17 mouse cellular contexts compared by ENCODE assay signal in genomic region chr4:145353855-145354254, GRCm38 (mm10). TPM values are rescaled to one million over a fixed set of nuclear protein-coding genes. Genes with fewer than 3 reads are reported as not detected.
DNase-seq lines count a peak whose midpoint lies in the region; ATAC-seq and TF ChIP-seq lines count a peak whose summit lies in the region.
"Had no signal": no experiment of that assay in that cellular context is flagged by ENCODE, and none has a peak within 500 bp of the region (broad histone marks: within the 10 kb centered on the region; RNA-seq: fewer than 3 reads in every experiment).

No protein-coding gene starts in this region.

- no peak overlapping the region for H3K4me3 ChIP-seq in thymus, adult 2 months (ENCODE audit: control insufficient read depth, insufficient read depth, low read length)
- H3K4me3 ChIP-seq in intestine, embryonic 16.5 days (ENCODE audit: low read length) = no peak overlapping the region
- no peak overlapping the region for H3K4me3 ChIP-seq in midbrain, postnatal 0 days (ENCODE audit: low read depth, low read length)

- TF ChIP-seq CTCF in thymus, adult 2 months (IDR thresholded peaks at IDR 0.05; ENCODE audit: borderline replicate concordance, control insufficient read depth, extremely low read depth, insufficient read depth, low read length, poor library complexity) = no peak
- TF ChIP-seq CTCF in midbrain, postnatal 0 days (IDR thresholded peaks at IDR 0.05) = no peak

- H3K9ac ChIP-seq in intestine, embryonic 16.5 days (ENCODE audit: low read depth, low read length) = no peak overlapping the region
- no peak overlapping the region for H3K9ac ChIP-seq in midbrain, postnatal 0 days (replicated peaks; ENCODE audit: low read length, poor library complexity, severe bottlenecking)
- H3K9ac ChIP-seq: forebrain, postnatal 0 days; hindbrain, embryonic 14.5 days; lung, embryonic 14.5 days had no signal

- H3K27me3 ChIP-seq in thymus, adult 2 months (ENCODE audit: control insufficient read depth, insufficient read depth, low read length) = no peaks in the 10 kb centered on the region
- H3K27me3 ChIP-seq in intestine, embryonic 16.5 days (replicated peaks; ENCODE audit: control insufficient read depth, insufficient read depth, low read length) = no peaks in the 10 kb centered on the region
- no peaks in the 10 kb centered on the region for H3K27me3 ChIP-seq in midbrain, postnatal 0 days (ENCODE audit: insufficient read depth, low read length)

- no peaks in the 10 kb centered on the region for H3K36me3 ChIP-seq in thymus, adult 2 months (ENCODE audit: control insufficient read depth, insufficient read depth, low read length)
- no peaks in the 10 kb centered on the region for H3K36me3 ChIP-seq in intestine, embryonic 16.5 days (ENCODE audit: control insufficient read depth, insufficient read depth, low read length)
- H3K36me3 ChIP-seq in midbrain, postnatal 0 days (ENCODE audit: insufficient read depth, low read length) = no peaks in the 10 kb centered on the region

- WGBS in thymus, adult 2 months = 6% methylated on average over 2 of the region's 2 CpGs
- 36% methylated on average over 2 of the region's 2 CpGs for WGBS in intestine, embryonic 16.5 days
- 45% methylated on average over 2 of the region's 2 CpGs for WGBS in midbrain, postnatal 0 days

- no peak for TF ChIP-seq POLR2A in thymus, adult 2 months (IDR thresholded peaks at IDR 0.05; ENCODE audit: control insufficient read depth, extremely low read depth, insufficient read depth, low read length, poor library complexity)

- no peaks in the 10 kb centered on the region for H3K9me3 ChIP-seq in intestine, embryonic 16.5 days (ENCODE audit: control insufficient read depth, low read length)
- H3K9me3 ChIP-seq in midbrain, postnatal 0 days (ENCODE audit: low read length) = peaks cover 4% of the 10 kb centered on the region; the same call in 1 of the 2 replicates

- H3K4me1 ChIP-seq in thymus, adult 2 months (replicated peaks; ENCODE audit: control insufficient read depth, insufficient read depth, low read length) = peaks cover 5% of the 10 kb centered on the region; the same call in 1 of the 2 replicates
- H3K4me1 ChIP-seq in intestine, embryonic 16.5 days (ENCODE audit: control insufficient read depth, insufficient read depth, low read length) = no peaks in the 10 kb centered on the region
- no peaks in the 10 kb centered on the region for H3K4me1 ChIP-seq in midbrain, postnatal 0 days (ENCODE audit: insufficient read depth, low read length)

- peak; percentile 58 for ATAC-seq in intestine, embryonic 16.5 days
- no peak for ATAC-seq in midbrain, postnatal 0 days (ENCODE audit: low FRiP score)
- ATAC-seq: forebrain, postnatal 0 days had no signal

- no peak overlapping the region for H3K4me2 ChIP-seq in intestine, embryonic 16.5 days (ENCODE audit: low read depth, low read length)
- H3K4me2 ChIP-seq in midbrain, postnatal 0 days (ENCODE audit: low read depth, low read length, poor library complexity, severe bottlenecking) = no peak overlapping the region
- H3K4me2 ChIP-seq: hindbrain, embryonic 14.5 days; lung, embryonic 14.5 days had no signal

- no peak for DNase-seq in thymus, adult 2 months
- DNase-seq in thymus, postnatal 4 days = no peak
- DNase-seq in T-cell, adult 2 months (ENCODE audit: low spot score) = peak; percentile 31
- DNase-seq in midbrain, postnatal 0 days (ENCODE audit: low spot score) = no peak
- DNase-seq in gastrocnemius, postnatal 10 days = no peak
- no peak for DNase-seq in adipocyte (ENCODE audit: low spot score)
- DNase-seq: adrenal gland, postnatal 36 days; cerebellum, adult 8-10 months; forebrain, postnatal 0 days; heart, postnatal 10 days; kidney, adult 8-10 months; lung, embryonic 14.5 days; lung, postnatal 4 days; midbrain, embryonic 14.5 days; right cerebral cortex, adult 18-20 months had no signal

- H3K27ac ChIP-seq in thymus, adult 2 months (ENCODE audit: control insufficient read depth, insufficient read depth, low read length) = 0 out of 2 replicates have a peak overlapping the region, but pooled peaks have one; percentile 5
- no peak overlapping the region for H3K27ac ChIP-seq in intestine, embryonic 16.5 days (ENCODE audit: low read length)
- no peak overlapping the region for H3K27ac ChIP-seq in midbrain, postnatal 0 days (ENCODE audit: low read depth, low read length)
- H3K27ac ChIP-seq: hindbrain, embryonic 14.5 days had no signal

RNA-seq across cellular contexts. Expression of gene Tnfrsf8, which starts 38.9 kb away (rescaled TPM):
- 12.2 and 13.5 TPM in 2 replicates for polyA plus RNA-seq in thymus, adult 2 months (2012; rRNA removed)
- polyA plus RNA-seq in intestine, embryonic 16.5 days (2015; fragmentation: Nextera tagmentation; extraction: Ambion mirVana) = 0.04 TPM in 1 of 2 replicates, not detected in the other
- total RNA-seq in midbrain, postnatal 0 days (2014; rRNA removed) = 3.3 and 3.7 TPM in 2 replicates
- polyA plus RNA-seq in midbrain, postnatal 0 days (2015; fragmentation: Nextera tagmentation; extraction: Ambion mirVana) = 3.0 TPM in 2 replicates
- total RNA-seq in gastrocnemius, postnatal 10 days (2021) = under 1 TPM; 0.23 to 0.47 TPM
